ENCODE assay signal across 13 mouse cellular contexts in the genomic region with DNA sequence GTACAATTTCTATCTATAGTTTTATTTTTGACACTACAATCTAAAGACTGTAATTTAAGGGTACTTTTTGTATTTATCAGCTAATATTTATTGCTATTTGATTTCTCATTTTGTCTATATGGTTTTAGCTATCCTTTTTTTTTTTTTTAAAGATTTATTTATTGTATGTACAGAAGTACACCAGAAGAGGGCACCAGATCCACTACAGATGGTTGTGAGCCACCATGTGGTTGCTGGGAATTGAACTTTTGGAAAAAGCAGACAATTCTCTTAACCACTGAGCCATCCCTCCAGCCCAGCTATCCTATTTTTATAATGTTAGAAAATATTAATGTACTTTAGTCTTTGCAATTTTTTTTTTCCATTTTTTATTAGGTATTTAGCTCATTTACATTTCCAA. TPM values are rescaled to one million over a fixed set of nuclear protein-coding genes. Genes with fewer than 3 reads are reported as not detected.
DNase-seq lines count a peak whose midpoint lies in the region; ATAC-seq and TF ChIP-seq lines count a peak whose summit lies in the region.
"Had no signal": no experiment of that assay in that cellular context is flagged by ENCODE, and none has a peak within 500 bp of the region (broad histone marks: within the 10 kb centered on the region; RNA-seq: fewer than 3 reads in every experiment).

No protein-coding gene starts in this region.

- no peaks in the 10 kb centered on the region for H3K36me3 ChIP-seq in hindbrain, embryonic 11.5 days (ENCODE audit: control insufficient read depth, insufficient read depth, low read length)
- no peaks in the 10 kb centered on the region for H3K36me3 ChIP-seq in hindbrain, embryonic 13.5 days
- no peaks in the 10 kb centered on the region for H3K36me3 ChIP-seq in MEL (ENCODE audit: control insufficient read depth in 1 of 2, insufficient read depth in 2 of 2, low read length in 2 of 2)
- H3K36me3 ChIP-seq: liver, embryonic 15.5 days had no signal

- H3K4me3 ChIP-seq in hindbrain, embryonic 11.5 days (ENCODE audit: low read depth, low read length), result no peak overlapping the region
- H3K4me3 ChIP-seq in hindbrain, embryonic 13.5 days, result no peak overlapping the region
- no peak overlapping the region for H3K4me3 ChIP-seq in MEL (ENCODE audit: control insufficient read depth in 1 of 2, insufficient read depth in 1 of 2, low read depth in 2 of 2, low read length in 2 of 2)
- H3K4me3 ChIP-seq: liver, embryonic 15.5 days had no signal

- no peak overlapping the region for H3K27ac ChIP-seq in hindbrain, embryonic 11.5 days (ENCODE audit: low read depth, low read length)
- H3K27ac ChIP-seq in hindbrain, embryonic 13.5 days, result no peak overlapping the region
- no peak overlapping the region for H3K27ac ChIP-seq in MEL (ENCODE audit: control insufficient read depth, low read depth, low read length)
- H3K27ac ChIP-seq: liver, embryonic 15.5 days had no signal

- peak; percentile 26 for DNase-seq in hindbrain, embryonic 11.5 days (ENCODE audit: low spot score)
- DNase-seq in 3T3-L1 (ENCODE audit: low read depth, low spot score) (peak; percentile 64), MEL (ENCODE audit: low read depth, low spot score) (peak; percentile 71)
- DNase-seq in embryo, embryonic 9.5 days (ENCODE audit: extremely low spot score), result peak; percentile 7
- DNase-seq in left cerebral cortex, adult 11 months (ENCODE audit: low spot score), result no peak
- DNase-seq: cerebellum, adult 9-11 months; right cerebral cortex, postnatal 25 days; thymus, adult 2 months had no signal

- no peak for ATAC-seq in hindbrain, embryonic 11.5 days (ENCODE audit: low FRiP score)
- ATAC-seq in hindbrain, embryonic 13.5 days (ENCODE audit: low FRiP score), result no peak
- ATAC-seq in megakaryocyte-erythroid progenitor cell, adult 5-6 weeks (replicated peaks; ENCODE audit: low FRiP score, low TSS enrichment, poor library complexity, severe bottlenecking), result no peak
- ATAC-seq in frontal cortex, adult (ENCODE audit: low TSS enrichment), result no peak

- no peaks in the 10 kb centered on the region for H3K27me3 ChIP-seq in hindbrain, embryonic 11.5 days (ENCODE audit: control insufficient read depth, insufficient read depth, low read length)
- no peaks in the 10 kb centered on the region for H3K27me3 ChIP-seq in hindbrain, embryonic 13.5 days
- peaks cover 6% of the 10 kb centered on the region in 2 experiments for H3K27me3 ChIP-seq in MEL (ENCODE audit: control insufficient read depth in 1 of 2, insufficient read depth in 2 of 2, low read length in 2 of 2)
- H3K27me3 ChIP-seq: liver, embryonic 15.5 days had no signal

- no peaks in the 10 kb centered on the region for H3K9me3 ChIP-seq in hindbrain, embryonic 11.5 days (ENCODE audit: control insufficient read depth, low read length)
- H3K9me3 ChIP-seq in hindbrain, embryonic 13.5 days, result no peaks in the 10 kb centered on the region
- H3K9me3 ChIP-seq in MEL (replicated peaks; ENCODE audit: insufficient read depth, low read length), result no peaks in the 10 kb centered on the region
- H3K9me3 ChIP-seq: liver, embryonic 15.5 days had no signal

- no peak for TF ChIP-seq POLR2A in MEL (IDR thresholded peaks at IDR 0.05; ENCODE audit: control insufficient read depth in 1 of 2, insufficient read depth in 1 of 2, low read depth in 1 of 2, low read length in 2 of 2, poor library complexity in 1 of 2)

- no peak overlapping the region for H3K9ac ChIP-seq in hindbrain, embryonic 11.5 days (ENCODE audit: low read depth, low read length)
- H3K9ac ChIP-seq in hindbrain, embryonic 13.5 days, result no peak overlapping the region
- H3K9ac ChIP-seq in MEL (ENCODE audit: control insufficient read depth, low read depth, low read length, poor library complexity, severe bottlenecking), result no peak overlapping the region
- H3K9ac ChIP-seq: liver, embryonic 15.5 days had no signal

- peak in 2 of 3 experiments; percentile 49 to 78; a peak in 5 of 6 replicates for TF ChIP-seq CTCF in MEL (IDR thresholded peaks at IDR 0.05 in 2 of 3, conservative IDR thresholded peaks at IDR 0.05 in 1 of 3; ENCODE audit: control insufficient read depth in 1 of 3, insufficient read depth in 1 of 3, low read depth in 2 of 3, low read length in 3 of 3, poor library complexity in 1 of 3, severe bottlenecking in 1 of 3)

- H3K4me1 ChIP-seq in hindbrain, embryonic 11.5 days (replicated peaks; ENCODE audit: control insufficient read depth, insufficient read depth, low read length), result no peaks in the 10 kb centered on the region
- H3K4me1 ChIP-seq in hindbrain, embryonic 13.5 days (replicated peaks), result no peaks in the 10 kb centered on the region
- H3K4me1 ChIP-seq in MEL (ENCODE audit: control insufficient read depth in 1 of 2, insufficient read depth in 2 of 2, low read length in 2 of 2), result no peaks in the 10 kb centered on the region
- H3K4me1 ChIP-seq: liver, embryonic 15.5 days had no signal

- no peaks in the 10 kb centered on the region for H3K79me2 ChIP-seq in MEL (ENCODE audit: control insufficient read depth, insufficient read depth, low read length, poor library complexity)

- TF ChIP-seq EP300 in MEL (IDR thresholded peaks at IDR 0.05; ENCODE audit: low read depth in 1 of 2, low read length in 2 of 2), result no peak

- no peak overlapping the region for H3K4me2 ChIP-seq in hindbrain, embryonic 11.5 days (replicated peaks; ENCODE audit: low read depth, low read length)
- no peak overlapping the region for H3K4me2 ChIP-seq in hindbrain, embryonic 13.5 days
- H3K4me2 ChIP-seq: liver, embryonic 15.5 days had no signal

- peak; percentile 78 for TF ChIP-seq RAD21 in MEL (IDR thresholded peaks at IDR 0.05; ENCODE audit: low read depth, low read length)

TF ChIP-seq in MEL, 35 proteins besides CTCF, POLR2A, EP300 and RAD21:
- TF ChIP-seq RCOR1 (IDR thresholded peaks at IDR 0.05; ENCODE audit: low read depth, low read length) (no peak), SIN3A (IDR thresholded peaks at IDR 0.05; ENCODE audit: low read length) (no peak), MYC (IDR thresholded peaks at IDR 0.05; ENCODE audit: low read depth, low read length) (peak; percentile 92), HCFC1 (IDR thresholded peaks at IDR 0.05; ENCODE audit: low read depth, low read length) (no peak), ZC3H11A (IDR thresholded peaks at IDR 0.05; ENCODE audit: low read depth, low read length) (peak; percentile 85), ZNF384 (IDR thresholded peaks at IDR 0.05; ENCODE audit: low read depth, low read length) (peak; percentile 95), BHLHE40 (IDR thresholded peaks at IDR 0.05; ENCODE audit: borderline replicate concordance, low read depth, low read length) (no peak), SMC3 (IDR thresholded peaks at IDR 0.05; ENCODE audit: low read depth, low read length) (peak; percentile 81), CHD1 (IDR thresholded peaks at IDR 0.05; ENCODE audit: low read depth, low read length) (no peak), POLR2AphosphoS5 (IDR thresholded peaks at IDR 0.05; ENCODE audit: borderline replicate concordance, low read depth, low read length) (no peak)

RNA-seq across cellular contexts. Expression of gene Dnah12, which starts 4.8 kb away (rescaled TPM):
- 0.10 TPM in 1 of 2 replicates, not detected in the other for polyA plus RNA-seq in hindbrain, embryonic 11.5 days (2014; fragmentation: Nextera tagmentation; extraction: Ambion mirVana)
- 0.08 and 0.09 TPM in 2 replicates for polyA plus RNA-seq in hindbrain, embryonic 13.5 days (2015; fragmentation: Nextera tagmentation; extraction: Ambion mirVana)
- total RNA-seq in MEL (2012; rRNA removed), result 0.04 and 0.10 TPM in 2 replicates
- polyA plus RNA-seq in MEL (2012; ENCODE audit: insufficient read depth in 1 of 2, insufficient read length in 2 of 2, low read depth in 1 of 2, low replicate concordance in 2 of 2, missing spikeins in 1 of 2), result under 1 TPM in 1 of 2 experiments, not detected in 1; 0.10 TPM
- total RNA-seq in megakaryocyte-erythroid progenitor cell, adult 5-6 weeks (2014; fragmentation: Nextera tagmentation), result 2.7 and 3.5 TPM in 2 replicates
- 3.8 and 5.7 TPM in 2 replicates for total RNA-seq in megakaryocyte-erythroid progenitor cell, adult 5-6 weeks (2017)
- polyA plus RNA-seq: large intestine, adult 2 months had no signal

RNA-seq across cellular contexts. Expression of gene Pde12, which starts 28.2 kb away (rescaled TPM):
- 13.3 and 14.4 TPM in 2 replicates for polyA plus RNA-seq in hindbrain, embryonic 11.5 days (2014; fragmentation: Nextera tagmentation; extraction: Ambion mirVana)
- 11.8 and 11.9 TPM in 2 replicates for polyA plus RNA-seq in hindbrain, embryonic 13.5 days (2015; fragmentation: Nextera tagmentation; extraction: Ambion mirVana)
- total RNA-seq in MEL (2012; rRNA removed), result 15.7 and 18.0 TPM in 2 replicates
- polyA plus RNA-seq in MEL (2012; ENCODE audit: insufficient read depth in 1 of 2, insufficient read length in 2 of 2, low read depth in 1 of 2, low replicate concordance in 2 of 2, missing spikeins in 1 of 2), result 10 to 100 TPM in 1 of 2 experiments, not detected in 1; 19.8 TPM
- 12.0 and 12.4 TPM in 2 replicates for total RNA-seq in megakaryocyte-erythroid progenitor cell, adult 5-6 weeks (2014; fragmentation: Nextera tagmentation)
- 18.6 and 20.5 TPM in 2 replicates for total RNA-seq in megakaryocyte-erythroid progenitor cell, adult 5-6 weeks (2017)
